Mouse (Mus musculus) liver, embryonic 14.5 days (tissue): ENCODE data around the gene Pgghg. TPM values are rescaled to one million over a fixed set of nuclear protein-coding genes. Genes with fewer than 3 reads are reported as not detected.

Experiments
- ATAC-seq: fragments of 200-750 bp; cut with Nextera tagmentation; 2 replicates; pipeline ENCODE4 v1.8.0; 2017; ENCODE audit warnings: moderate number of reproducible peaks, mild to moderate bottlenecking, moderate library complexity; ENCODE audit not compliant: insufficient read depth
- DNase-seq, 3 experiments: peaks; one replicate each; pipeline ENCODE4 v3.0.0-alpha.2; 2012 to 2013; ENCODE audit warnings: low read depth in 3 of 3, low spot score in 3 of 3
- H3K27ac ChIP-seq: fragments of 300-500 bp; sonication (generic); 2 replicates; pipeline ENCODE4 v1.5.1; 2014; ENCODE audit warnings: moderate library complexity, mild to moderate bottlenecking, control low read depth, inconsistent platforms
- H3K27me3 ChIP-seq: fragments of 300-500 bp; sonication (generic); 2 replicates; pipeline ENCODE4 v1.6.1; 2014; ENCODE audit warnings: mild to moderate bottlenecking, low read length, moderate library complexity; ENCODE audit not compliant: control insufficient read depth, insufficient read depth
- H3K36me3 ChIP-seq: fragments of 300-500 bp; sonication (generic); replicated peaks from 2 replicates; pipeline ENCODE4 v1.6.1; 2014; ENCODE audit warnings: low read depth; ENCODE audit not compliant: control insufficient read depth, insufficient read depth
- H3K4me1 ChIP-seq, 2 experiments: fragments of 200-500 bp in 1 of 2; fragments of 300-500 bp in 1 of 2; sonication (generic) in 1 of 2; replicated peaks; 2 replicates each; pipeline ENCODE4 v1.6.1; 2012 to 2014; ENCODE audit warnings: antibody characterized with exemption in 1 of 2, inconsistent platforms in 1 of 2, low read length in 1 of 2; ENCODE audit not compliant: control insufficient read depth in 2 of 2, insufficient read depth in 2 of 2
- H3K4me2 ChIP-seq: fragments of 300-500 bp; sonication (generic); 2 replicates; pipeline ENCODE4 v1.6.1; 2014; ENCODE audit warnings: low read depth, mild to moderate bottlenecking, control low read depth, moderate library complexity
- H3K4me3 ChIP-seq, 2 experiments: fragments of 200-500 bp in 1 of 2; fragments of 300-500 bp in 1 of 2; sonication (generic) in 1 of 2; 2 replicates each; pipeline ENCODE4 v1.5.1; 2012 to 2014; ENCODE audit warnings: low read depth in 2 of 2, low read length in 2 of 2, mild to moderate bottlenecking in 2 of 2, control low read depth in 1 of 2, inconsistent platforms in 1 of 2, moderate library complexity in 1 of 2; ENCODE audit not compliant: insufficient read depth in 1 of 2
- H3K9ac ChIP-seq: fragments of 300-500 bp; sonication (generic); replicated peaks from 2 replicates; pipeline ENCODE4 v1.6.1; 2014; ENCODE audit warnings: mild to moderate bottlenecking, control low read depth, moderate library complexity
- H3K9me3 ChIP-seq: fragments of 300-500 bp; sonication (generic); 2 replicates; pipeline ENCODE4 v1.6.1; 2016; ENCODE audit warnings: low read length, mixed read lengths; ENCODE audit not compliant: control insufficient read depth
- CTCF ChIP-seq: IDR thresholded peaks from 2 replicates; pipeline ENCODE4 v1.5.1; 2016; ENCODE audit warnings: antibody characterized with exemption, low read depth, control low read depth
- EP300 ChIP-seq: IDR thresholded peaks from 2 replicates; pipeline ENCODE4 v1.6.1; 2016; ENCODE audit warnings: antibody characterized with exemption, low read depth
- WGBS: fragments of 180-500 bp; shearing (Covaris S2); extraction: QIAGEN DNeasy Blood & Tissue Kit; methylation state at CpG from one replicate; pipeline ENCODE4 v1.1.7; 2014; ENCODE audit not compliant: insufficient replicate concordance; 5-methylcytosine and 5-hydroxymethylcytosine counted together
- polyA plus RNA-seq, 2 experiments: library from polyadenylated mRNA; depleted of rRNA in 1 of 2; stranded (reverse) in 1 of 2; unstranded in 1 of 2; fragments of >200 nt; fragmentation: Nextera tagmentation in 1 of 2; extraction: Ambion mirVana in 1 of 2; gene quantifications; 2 replicates each; pipeline versions ENCODE4 v1.2.1 to v1.2.3; 2012 to 2014

Pgghg gene
- polyA plus RNA-seq, 2 experiments: 4.5 to 7.2 TPM

- no peaks in the 10 kb centered on the region for H3K36me3 ChIP-seq
- DNase-seq: no peak
- H3K27ac ChIP-seq: no peak overlapping the region
- no peaks in the 10 kb centered on the region for H3K9me3 ChIP-seq
- ATAC-seq: no peak
- peak; percentile 30; the same call in 1 of the 2 replicates for TF ChIP-seq CTCF
- TF ChIP-seq EP300: no peak
- no peak overlapping the region; the same call in 1 of the 2 replicates for H3K4me2 ChIP-seq
- H3K4me1 ChIP-seq: peaks cover 0 to 10% of the 10 kb centered on the region in 2 experiments; a peak in 2 of 4 replicates
- no peaks in the 10 kb centered on the region for H3K27me3 ChIP-seq
- no peak overlapping the region for H3K4me3 ChIP-seq
- H3K9ac ChIP-seq: no peak overlapping the region
- WGBS: 70% methylated on average over 7 of the region's 7 CpGs
Observed at GRCm38 (mm10) chr7:140907697-140908096, 33.5 kb upstream of the Pgghg start.

DNA sequence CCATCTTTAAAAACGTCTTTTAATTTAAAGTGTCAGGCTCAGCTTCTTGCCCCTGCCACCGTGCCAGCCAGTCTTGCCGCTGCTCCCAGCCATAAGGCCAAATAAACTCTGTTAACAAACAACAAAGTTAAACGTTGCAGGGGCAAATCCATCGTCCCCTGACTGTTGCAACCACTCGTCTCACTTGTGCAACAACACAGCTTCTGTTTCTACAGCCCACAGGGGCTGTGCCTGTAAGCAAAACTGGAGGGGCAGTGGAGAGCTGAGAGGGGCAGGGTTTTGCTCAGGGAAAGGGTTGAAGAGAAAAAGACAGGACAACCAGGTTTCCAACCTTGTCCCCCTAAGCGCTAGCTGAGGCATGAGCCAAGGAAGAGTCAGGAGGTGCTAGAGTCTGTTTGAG lies 33.0 kb upstream of the Pgghg start:
- 33% methylated on average over 7 of the region's 7 CpGs for WGBS
- ATAC-seq (peak; percentile 11; the same call in 1 of the 2 replicates), DNase-seq (no peak)
- no peaks in the 10 kb centered on the region for H3K36me3 ChIP-seq
- TF ChIP-seq EP300: no peak
- TF ChIP-seq CTCF: no peak
- H3K4me2 ChIP-seq: peak overlapping the region; percentile 64
- H3K4me3 ChIP-seq: no peak overlapping the region
- no peaks in the 10 kb centered on the region for H3K9me3 ChIP-seq
- H3K9ac ChIP-seq: no peak overlapping the region
- peaks cover 0 to 10% of the 10 kb centered on the region in 2 experiments; a peak in 2 of 4 replicates for H3K4me1 ChIP-seq
- no peaks in the 10 kb centered on the region for H3K27me3 ChIP-seq
- no peak overlapping the region; the same call in 1 of the 2 replicates for H3K27ac ChIP-seq

DNA sequence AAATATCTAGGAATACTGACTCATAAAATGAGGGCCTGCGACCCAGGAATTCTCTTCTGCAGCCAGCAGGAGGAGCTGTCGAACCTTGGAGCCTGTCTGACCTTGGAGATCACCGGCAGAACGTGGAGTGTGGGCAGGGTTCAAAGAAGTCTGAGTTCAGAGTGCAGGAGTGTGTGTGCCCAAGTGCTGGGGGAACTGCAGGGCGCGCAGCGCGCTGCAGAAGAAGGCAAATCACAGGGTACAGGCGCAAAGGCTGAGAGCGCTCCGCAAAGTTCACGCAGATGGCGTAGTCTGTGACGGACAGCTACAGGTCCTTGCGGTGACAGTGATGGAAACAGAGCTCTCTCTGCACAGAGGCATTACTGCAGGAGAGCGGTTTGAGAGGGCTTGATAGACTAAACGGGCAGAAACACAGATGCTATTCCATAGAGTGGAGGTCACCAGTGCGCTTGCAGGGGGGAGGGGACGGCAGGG lies 32.5 kb upstream of the Pgghg start:
- WGBS: 3% methylated on average over 19 of the region's 19 CpGs
- H3K27ac ChIP-seq: no peak overlapping the region
- no peaks in the 10 kb centered on the region for H3K27me3 ChIP-seq
- DNase-seq: peak; percentile 36 to 56 (median 42)
- H3K4me1 ChIP-seq: peaks cover 0 to 10% of the 10 kb centered on the region in 2 experiments; a peak in 2 of 4 replicates
- H3K9ac ChIP-seq: no peak overlapping the region; the same call in 1 of the 2 replicates
- no peak for TF ChIP-seq EP300
- TF ChIP-seq CTCF: peak; percentile 88
- no peaks in the 10 kb centered on the region for H3K36me3 ChIP-seq
- peak overlapping the region; percentile 16 to 34; a peak in 3 of 4 replicates for H3K4me3 ChIP-seq
- ATAC-seq: peak; percentile 52
- peak overlapping the region; percentile 64 for H3K4me2 ChIP-seq
- no peaks in the 10 kb centered on the region for H3K9me3 ChIP-seq

DNA sequence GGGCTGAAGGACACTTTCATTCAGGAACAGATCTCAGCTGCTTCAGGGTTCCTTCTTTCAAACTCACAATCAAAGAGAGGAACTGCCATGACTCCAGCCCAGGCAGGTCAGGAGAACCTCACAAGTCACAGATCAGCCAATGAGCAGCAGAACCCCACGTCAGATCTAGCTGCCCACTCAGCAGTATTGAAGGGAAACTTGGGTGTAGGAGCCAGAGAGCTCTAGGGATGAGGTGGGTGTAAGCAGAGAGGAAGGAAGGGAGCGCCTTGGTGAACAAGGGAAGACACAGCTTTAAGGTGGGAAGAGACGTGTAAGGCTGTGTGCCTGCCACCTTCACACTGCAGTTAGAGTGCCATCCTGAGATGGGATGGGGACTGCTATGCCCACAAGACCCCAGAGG lies 28.9 kb upstream of the Pgghg start:
- WGBS: 42% methylated on average over 3 of the region's 3 CpGs
- H3K4me2 ChIP-seq: no peak overlapping the region
- H3K4me3 ChIP-seq: no peak overlapping the region
- no peak for TF ChIP-seq EP300
- no peak for TF ChIP-seq CTCF
- DNase-seq (no peak), ATAC-seq (no peak)
- no peak overlapping the region for H3K9ac ChIP-seq
- H3K27ac ChIP-seq: no peak overlapping the region
- peaks cover 0 to 12% of the 10 kb centered on the region in 2 experiments; a peak in 2 of 4 replicates for H3K4me1 ChIP-seq
- no peaks in the 10 kb centered on the region for H3K9me3 ChIP-seq
- H3K36me3 ChIP-seq: no peaks in the 10 kb centered on the region
- H3K27me3 ChIP-seq: no peaks in the 10 kb centered on the region

GRCm38 (mm10) chr7:140912846-140913482 lies 28.2 kb upstream of the Pgghg start:
- Histone ChIP-seq H3K4me2 (no peak overlapping the region), H3K27ac (no peak overlapping the region), H3K9ac (no peak overlapping the region), H3K4me1 (peaks cover 0 to 12% of the 10 kb centered on the region in 2 experiments; a peak in 2 of 4 replicates), H3K36me3 (no peaks in the 10 kb centered on the region), H3K9me3 (no peaks in the 10 kb centered on the region), H3K4me3 (no peak overlapping the region), H3K27me3 (no peaks in the 10 kb centered on the region)
- 64% methylated on average over 5 of the region's 5 CpGs for WGBS
- ATAC-seq (no peak), DNase-seq (no peak)
- TF ChIP-seq CTCF (no peak), EP300 (no peak)
